Mouse (Mus musculus) skeletal muscle tissue, postnatal 0 days (tissue): ENCODE data around the gene Klhdc4. TPM values are rescaled to one million over a fixed set of nuclear protein-coding genes. Genes with fewer than 3 reads are reported as not detected.

ENCODE experiments used
- polyA plus RNA-seq: library from polyadenylated mRNA; unstranded; fragments of >200 nt; fragmentation: Nextera tagmentation; extraction: Ambion mirVana; gene quantifications from 2 replicates; pipeline ENCODE4 v1.2.1, GENCODE M21; 2015

Klhdc4 gene
- 10.2 and 12.3 TPM in 2 replicates for polyA plus RNA-seq

GRCm38 (mm10) chr8:121829048-121829776 is at the start of gene Klhdc4:
Klhdc4 (minus strand) TSS chr8:121829569.

Other genes with a start within 250 kb of the Klhdc4 start
- gene Map1lc3b, start 239.2 kb downstream of the Klhdc4 start, polyA plus RNA-seq: 206 and 208 TPM in 2 replicates
- 5.0 and 6.3 TPM in 2 replicates for gene Zcchc14, start 176.7 kb downstream of the Klhdc4 start, polyA plus RNA-seq
- 0.06 and 0.18 TPM in 2 replicates for gene Jph3, start 99.9 kb downstream of the Klhdc4 start, polyA plus RNA-seq
- gene Slc7a5, start 78.1 kb upstream of the Klhdc4 start, polyA plus RNA-seq: 11.8 and 14.1 TPM in 2 replicates
- not detected in 2 replicates for gene Car5a, start 115.3 kb upstream of the Klhdc4 start, polyA plus RNA-seq
- gene Banp, start 120.2 kb upstream of the Klhdc4 start, polyA plus RNA-seq: 9.0 and 10.2 TPM in 2 replicates